Mouse (Mus musculus) T-cell, adult 66 days (primary cell): ENCODE measurements around the gene Olfr109. TPM values are rescaled to one million over a fixed set of nuclear protein-coding genes. Genes with fewer than 3 reads are reported as not detected.

Experiments used
- total RNA-seq, 2 experiments: library from RNA; stranded (reverse); gene quantifications; 3 replicates in 1 of 2; 4 replicates in 1 of 2; pipeline ENCODE4 v1.2.4; 2023

Gene Olfr109
- total RNA-seq, result not detected

GRCm38 (mm10) chr17:37458616-37459015 lies at the start of gene Olfr109:
Gene Olfr109 (plus strand): TSS chr17:37458916.

GRCm38 (mm10) chr17:37445180-37445579 lies 13.5 kb upstream of the Olfr109 start, which contains the start of gene Olfr108:
Gene Olfr108 (plus strand): TSS chr17:37445480.

GRCm38 (mm10) chr17:37483452-37483851 lies 24.7 kb downstream of the Olfr109 start, which contains the start of gene H2-M2:
Gene H2-M2 (minus strand): TSS chr17:37483552.

GRCm38 (mm10) chr17:37491930-37492518 lies 33.3 kb downstream of the Olfr109 start, which contains the start of gene Olfr110:
Gene Olfr110 (plus strand): TSS chr17:37492468.

GRCm38 (mm10) chr17:37507730-37508129 lies 49.0 kb downstream of the Olfr109 start, which contains the start of gene Olfr111:
Gene Olfr111 (plus strand): TSS chr17:37508030.

Other genes with a start within 250 kb of the Olfr109 start
- not detected for gene Olfr95, start 245.8 kb upstream of the Olfr109 start, total RNA-seq
- gene Olfr96, start 238.8 kb upstream of the Olfr109 start, total RNA-seq, result not detected
- not detected for gene Olfr97, start 221.6 kb upstream of the Olfr109 start, total RNA-seq
- gene Olfr98, start 195.2 kb upstream of the Olfr109 start, total RNA-seq, result not detected
- 10 to 100 TPM; 34.4 to 40.3 TPM for gene H2-M3, start 188.7 kb upstream of the Olfr109 start, total RNA-seq
- gene Olfr99, start 175.5 kb upstream of the Olfr109 start, total RNA-seq, result not detected
- gene Olfr101, start 154.6 kb upstream of the Olfr109 start, total RNA-seq, result not detected
- not detected for gene Olfr102, start 141.9 kb upstream of the Olfr109 start, total RNA-seq
- gene Olfr103, start 119.2 kb upstream of the Olfr109 start, total RNA-seq, result not detected
- gene Olfr104-ps, start 99.3 kb upstream of the Olfr109 start, total RNA-seq, result not detected
- not detected for gene Olfr105-ps, start 79.9 kb upstream of the Olfr109 start, total RNA-seq
- gene Olfr106-ps, start 68.5 kb upstream of the Olfr109 start, total RNA-seq, result not detected
- gene Olfr107, start 59.7 kb upstream of the Olfr109 start, total RNA-seq, result not detected
- gene Olfr108, start 13.4 kb upstream of the Olfr109 start, total RNA-seq, result not detected
- not detected for gene H2-M2, start 24.6 kb downstream of the Olfr109 start, total RNA-seq
- gene Olfr110, start 33.6 kb downstream of the Olfr109 start, total RNA-seq, result not detected
- gene Olfr111, start 49.1 kb downstream of the Olfr109 start, total RNA-seq, result not detected
- not detected for gene Olfr112, start 110.5 kb downstream of the Olfr109 start, total RNA-seq
- gene Olfr113, start 118.7 kb downstream of the Olfr109 start, total RNA-seq, result not detected
- gene Olfr114, start 133.8 kb downstream of the Olfr109 start, total RNA-seq, result not detected
- not detected for gene Olfr115, start 168.2 kb downstream of the Olfr109 start, total RNA-seq
- not detected for gene Olfr116, start 168.3 kb downstream of the Olfr109 start, total RNA-seq
- not detected for gene Olfr117, start 204.9 kb downstream of the Olfr109 start, total RNA-seq
- gene Olfr118, start 208.1 kb downstream of the Olfr109 start, total RNA-seq, result not detected
- not detected for gene Olfr119, start 237.6 kb downstream of the Olfr109 start, total RNA-seq